Mouse (Mus musculus): ENCODE results near the gene Fgf11.

- TF ChIP-seq POLR2A (IDR thresholded peaks at IDR 0.05; ENCODE audit: low read depth, low read length) (no peak), CTCF (IDR thresholded peaks at IDR 0.05; ENCODE audit: extremely low read depth, insufficient read depth, insufficient read length, insufficient replicate concordance) (no peak)
These were observed 27.2 kb upstream of the Fgf11 start for GRCm38 (mm10) chr11:69828832-69829231.

Data from spleen, adult 2 months (tissue).